Mouse (Mus musculus) ES-Bruce4 (cell line): ENCODE measurements at regions not wholly inside any gene's neighbourhood (a gene's known extent, or its start where the extent isn't known, plus 50 kb on each side); places are given as distances from the start of the nearest gene placed in this dataset.
A peak's percentile ranks its signal among the peaks of the same experiment; 100 is the strongest.

Experiments used
- H3K27ac ChIP-seq: 2 replicates; pipeline ENCODE4 v1.5.1; 2012; ENCODE audit warnings: low read length, inconsistent platforms; ENCODE audit not compliant: insufficient read depth
- H3K27me3 ChIP-seq: 2 replicates; pipeline ENCODE4 v1.6.1; 2012; ENCODE audit warnings: mild to moderate bottlenecking, low read length, inconsistent platforms; ENCODE audit not compliant: control insufficient read depth, poor library complexity, insufficient read depth, severe bottlenecking
- H3K36me3 ChIP-seq: 2 replicates; pipeline ENCODE4 v1.6.1; 2012; ENCODE audit warnings: inconsistent platforms, mild to moderate bottlenecking, low read length, moderate library complexity; ENCODE audit not compliant: control insufficient read depth, poor library complexity, insufficient read depth, severe bottlenecking
- H3K4me1 ChIP-seq: one replicate; pipeline ENCODE4 v1.8.1; 2011; ENCODE audit warnings: low read length; ENCODE audit not compliant: control insufficient read depth, insufficient read depth
- H3K4me3 ChIP-seq: 2 replicates; pipeline ENCODE4 v1.5.1; 2011; ENCODE audit warnings: low read depth, mild to moderate bottlenecking, low read length
- H3K9ac ChIP-seq: 2 replicates; pipeline ENCODE4 v1.6.1; 2012; ENCODE audit warnings: low read depth, mild to moderate bottlenecking, inconsistent platforms; ENCODE audit not compliant: poor library complexity, severe bottlenecking
- H3K9me3 ChIP-seq: replicated peaks from 2 replicates; pipeline ENCODE4 v1.6.1; 2012; ENCODE audit warnings: mild to moderate bottlenecking, low read length, inconsistent platforms; ENCODE audit not compliant: control insufficient read depth, poor library complexity, insufficient read depth, severe bottlenecking
- CTCF ChIP-seq: IDR thresholded peaks from one replicate; pipeline ENCODE4 v1.8.1; 2011; ENCODE audit warnings: low read depth, low read length
- EP300 ChIP-seq: IDR thresholded peaks from 2 replicates; pipeline ENCODE4 v1.6.1; 2011; ENCODE audit warnings: low read depth, low read length; ENCODE audit not compliant: insufficient read depth
- POLR2A ChIP-seq: IDR thresholded peaks from one replicate; pipeline ENCODE4 v1.8.1; 2011; ENCODE audit warnings: low read length; ENCODE audit not compliant: insufficient read depth

DNA sequence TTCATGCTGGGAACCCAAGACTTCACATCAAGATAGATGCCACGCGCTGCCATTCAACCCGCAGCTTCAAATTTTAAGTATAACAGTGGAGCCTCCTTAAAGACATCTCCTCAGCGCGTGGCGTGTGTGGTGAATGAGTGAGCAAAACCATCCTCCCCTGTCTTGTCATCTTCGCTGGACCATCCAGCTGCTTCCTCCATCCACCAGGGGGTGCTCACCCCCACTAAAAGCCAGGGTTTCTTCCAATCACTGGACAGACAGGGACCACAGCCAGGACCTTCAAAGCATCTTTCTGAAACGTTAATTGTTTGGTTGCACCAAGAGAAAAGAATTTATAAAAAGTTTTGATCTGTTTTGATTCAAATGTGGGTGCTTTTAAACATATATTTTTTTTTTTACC is 256.8 kb upstream of the Sox11 start:
- Histone ChIP-seq H3K4me1 (no peaks in the 10 kb centered on the region), H3K9ac (no peak overlapping the region), H3K27me3 (no peaks in the 10 kb centered on the region), H3K36me3 (no peaks in the 10 kb centered on the region), H3K4me3 (no peak overlapping the region), H3K27ac (no peak overlapping the region), H3K9me3 (no peaks in the 10 kb centered on the region)
- no peak for TF ChIP-seq EP300
- TF ChIP-seq POLR2A, result no peak
- peak; percentile 80 for TF ChIP-seq CTCF

DNA sequence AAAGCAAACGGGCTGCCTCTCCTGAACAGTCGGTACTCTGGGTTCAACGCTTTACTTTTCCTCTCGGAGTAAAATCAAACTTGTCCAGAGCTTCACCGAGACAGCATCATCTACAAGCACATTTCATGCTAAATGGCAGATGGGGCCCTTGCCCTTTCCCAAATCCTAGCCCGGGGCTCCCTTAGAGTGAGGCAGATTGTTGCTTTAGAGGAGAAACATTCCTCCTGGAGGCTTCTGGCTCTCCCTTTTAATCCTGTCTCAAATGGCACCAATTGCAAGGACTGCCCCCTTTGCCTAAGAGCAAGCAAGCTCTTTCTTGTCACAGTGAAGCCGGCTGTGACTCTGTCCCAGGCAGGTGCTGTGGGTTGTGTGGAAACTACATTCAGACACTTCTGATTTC is 255.5 kb upstream of the Sox11 start:
- TF ChIP-seq POLR2A (no peak), EP300 (no peak), CTCF (no peak)
- no peak overlapping the region for H3K27ac ChIP-seq

GRCm38 (mm10) chr12:27597322-27597721 is 254.9 kb upstream of the Sox11 start:
- Histone ChIP-seq H3K4me1 (no peaks in the 10 kb centered on the region), H3K36me3 (no peaks in the 10 kb centered on the region), H3K4me3 (no peak overlapping the region), H3K27ac (no peak overlapping the region), H3K9ac (no peak overlapping the region), H3K27me3 (no peaks in the 10 kb centered on the region), H3K9me3 (no peaks in the 10 kb centered on the region)
- no peak for TF ChIP-seq POLR2A
- TF ChIP-seq CTCF, result no peak
- no peak for TF ChIP-seq EP300

More for the DNA sequence above, 255.5 kb upstream of the Sox11 start:
- H3K9ac ChIP-seq, result no peak overlapping the region
- H3K4me1 ChIP-seq, result no peaks in the 10 kb centered on the region
- H3K4me3 ChIP-seq, result no peak overlapping the region
- H3K27me3 ChIP-seq, result no peaks in the 10 kb centered on the region
- no peaks in the 10 kb centered on the region for H3K9me3 ChIP-seq
- no peaks in the 10 kb centered on the region for H3K36me3 ChIP-seq

DNA sequence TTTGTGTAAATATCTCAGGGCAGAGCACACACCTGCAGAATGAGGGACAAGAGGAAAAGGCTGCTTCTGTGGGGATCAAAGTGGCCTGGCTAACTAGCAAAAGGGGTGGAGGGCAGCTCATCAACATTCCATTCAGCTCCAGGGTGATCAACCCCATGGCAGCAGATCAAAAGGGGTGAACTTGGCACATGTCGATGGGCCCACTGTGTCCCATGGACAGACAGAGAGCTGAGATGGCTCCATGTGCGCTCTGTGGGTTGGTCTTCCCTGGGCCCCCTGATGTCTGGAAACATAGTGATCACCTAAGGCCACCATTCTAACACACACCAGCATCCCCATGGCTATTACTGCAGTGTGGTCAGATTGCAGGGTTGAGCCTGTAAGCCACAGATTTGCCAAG is 253.2 kb upstream of the Sox11 start:
- Histone ChIP-seq H3K4me1 (no peaks in the 10 kb centered on the region), H3K4me3 (no peak overlapping the region), H3K27me3 (no peaks in the 10 kb centered on the region), H3K36me3 (no peaks in the 10 kb centered on the region), H3K9me3 (no peaks in the 10 kb centered on the region), H3K9ac (no peak overlapping the region), H3K27ac (no peak overlapping the region)
- TF ChIP-seq EP300, result no peak
- no peak for TF ChIP-seq POLR2A
- TF ChIP-seq CTCF, result no peak

DNA sequence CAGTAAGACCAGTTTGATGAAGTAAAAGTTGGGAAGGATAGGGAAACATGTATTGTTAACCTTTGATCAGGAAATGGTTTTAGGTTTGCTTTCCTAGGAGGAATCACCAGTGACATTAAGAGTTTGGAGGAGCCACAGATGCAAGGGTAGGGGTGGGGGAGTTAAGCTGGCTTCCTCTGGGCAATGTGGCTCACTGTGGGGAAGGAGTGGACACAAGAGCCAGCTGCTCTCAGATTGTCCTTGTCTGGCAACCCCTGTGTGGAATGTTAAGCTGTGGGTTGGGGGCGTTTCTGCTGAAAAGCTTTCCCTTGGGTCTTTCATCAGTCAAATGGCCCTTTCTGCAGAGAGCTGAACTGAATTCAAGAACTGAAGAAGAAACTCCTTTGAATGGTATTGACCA is 251.1 kb upstream of the Sox11 start:
- Histone ChIP-seq H3K9ac (no peak overlapping the region), H3K4me1 (no peaks in the 10 kb centered on the region), H3K9me3 (no peaks in the 10 kb centered on the region), H3K4me3 (no peak overlapping the region), H3K36me3 (no peaks in the 10 kb centered on the region), H3K27me3 (no peaks in the 10 kb centered on the region), H3K27ac (no peak overlapping the region)
- TF ChIP-seq CTCF, result no peak
- no peak for TF ChIP-seq EP300
- TF ChIP-seq POLR2A, result no peak

DNA sequence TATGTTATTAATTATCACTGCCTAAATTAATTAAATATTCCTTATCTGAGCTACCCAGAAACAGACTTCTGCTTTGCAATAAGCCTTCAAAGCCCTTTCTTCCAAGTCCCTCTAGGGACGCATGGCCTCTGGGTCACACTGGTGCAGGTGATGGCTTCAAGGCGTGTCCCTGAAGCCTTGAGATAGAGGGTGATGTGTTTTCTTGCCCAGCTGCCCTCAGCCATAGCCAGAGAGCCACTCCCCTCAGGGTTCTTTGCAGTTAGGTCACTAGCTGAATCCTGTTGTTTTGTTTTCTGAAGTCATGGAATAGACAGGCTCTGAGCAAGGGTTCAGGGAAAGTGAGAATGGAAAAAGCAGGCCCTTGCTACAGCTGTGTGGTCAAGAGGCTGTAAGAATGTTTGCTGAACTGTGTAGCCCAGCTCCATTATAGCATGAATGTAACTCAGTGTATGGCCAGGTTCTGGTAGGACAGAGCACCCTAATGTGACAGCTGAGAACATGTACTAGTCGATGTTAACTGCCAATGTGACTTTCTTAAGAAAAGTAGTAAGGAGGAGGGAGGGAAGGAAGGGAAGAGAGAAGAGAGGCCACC is 233.8 kb upstream of the Sox11 start:
- Histone ChIP-seq H3K4me3 (no peak overlapping the region), H3K36me3 (no peaks in the 10 kb centered on the region), H3K9ac (no peak overlapping the region), H3K4me1 (no peaks in the 10 kb centered on the region), H3K9me3 (no peaks in the 10 kb centered on the region), H3K27ac (no peak overlapping the region), H3K27me3 (no peaks in the 10 kb centered on the region)
- no peak for TF ChIP-seq EP300
- TF ChIP-seq POLR2A, result no peak
- no peak for TF ChIP-seq CTCF
